Mouse (Mus musculus): ENCODE measurements around the gene Slfn8. TPM values are rescaled to one million over a fixed set of nuclear protein-coding genes. Genes with fewer than 3 reads are reported as not detected.
A peak's percentile ranks its signal among the peaks of the same experiment; 100 is the strongest.

Gene Slfn8
- 0.49 and 0.89 TPM in 2 replicates for polyA plus RNA-seq (2015; fragmentation: Nextera tagmentation; extraction: Ambion mirVana)

GRCm38 (mm10) chr11:83020621-83021020 lies at the start of gene Slfn8:
TSS of gene Slfn8 (minus strand) at chr11:83020810.
- H3K27me3 ChIP-seq (ENCODE audit: control insufficient read depth, insufficient read depth, low read depth, low read length), result no peaks in the 10 kb centered on the region
- H3K4me3 ChIP-seq (ENCODE audit: low read length), result no peak within 1 kb of the TSS
- 54% methylated on average over 5 of the region's 5 CpGs for WGBS
- H3K36me3 ChIP-seq (ENCODE audit: control insufficient read depth, insufficient read depth, low read length), result no peaks in the 10 kb centered on the region
- no peaks in the 10 kb centered on the region for H3K9me3 ChIP-seq (ENCODE audit: control insufficient read depth, low read length)
- H3K4me1 ChIP-seq (replicated peaks; ENCODE audit: control insufficient read depth, insufficient read depth, low read length), result no peaks in the 10 kb centered on the region
- no peak for ATAC-seq (ENCODE audit: low read depth)
- no peak within 1 kb of the TSS for H3K4me2 ChIP-seq (ENCODE audit: low read depth, low read length)
- H3K9ac ChIP-seq (ENCODE audit: low read length), result no peak within 1 kb of the TSS
- no peak within 1 kb of the TSS for H3K27ac ChIP-seq (ENCODE audit: low read length)

DNA sequence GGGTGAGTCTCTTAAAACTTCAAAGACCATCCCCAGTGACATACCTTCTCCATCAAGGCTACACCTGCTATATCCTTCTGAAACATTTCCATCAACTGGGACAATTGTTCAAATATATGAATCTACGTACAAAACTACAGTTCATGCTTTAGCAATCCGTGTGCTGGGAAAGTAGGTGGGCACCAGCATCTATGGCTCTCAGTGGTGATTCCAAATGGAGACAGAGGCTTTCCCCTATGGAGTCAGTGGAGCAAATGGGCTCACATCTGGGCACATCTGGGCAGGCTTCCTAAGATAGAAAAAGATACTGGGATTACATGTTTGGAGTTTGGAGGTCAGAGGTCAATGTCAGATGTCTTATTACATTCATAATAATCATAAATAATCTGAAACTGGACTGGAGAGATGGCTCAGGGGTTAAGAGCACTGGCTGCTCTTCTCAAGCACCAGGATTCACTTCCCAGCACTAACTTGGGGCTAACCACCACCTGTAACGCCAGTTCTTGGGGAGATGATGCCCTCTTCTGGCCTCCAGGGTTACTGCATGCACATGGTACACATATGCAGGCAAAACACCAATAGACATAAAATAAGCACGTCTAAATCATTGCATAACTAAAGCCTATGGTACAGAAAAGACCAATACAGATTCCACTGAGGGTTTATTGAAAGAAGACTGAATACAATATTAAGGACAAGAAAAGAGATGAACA lies 47.5 kb upstream of the Slfn8 start:
- Histone ChIP-seq H3K36me3 (ENCODE audit: control insufficient read depth, insufficient read depth, low read length) (no peaks in the 10 kb centered on the region), H3K4me2 (ENCODE audit: low read depth, low read length) (no peak overlapping the region), H3K4me1 (replicated peaks; ENCODE audit: control insufficient read depth, insufficient read depth, low read length) (no peaks in the 10 kb centered on the region), H3K9ac (ENCODE audit: low read length) (no peak overlapping the region), H3K27me3 (ENCODE audit: control insufficient read depth, insufficient read depth, low read depth, low read length) (no peaks in the 10 kb centered on the region), H3K4me3 (ENCODE audit: low read length) (no peak overlapping the region), H3K27ac (ENCODE audit: low read length) (no peak overlapping the region), H3K9me3 (ENCODE audit: control insufficient read depth, low read length) (no peaks in the 10 kb centered on the region)
- no peak for ATAC-seq (ENCODE audit: low read depth)
- 72% methylated on average over 4 of the region's 4 CpGs for WGBS

GRCm38 (mm10) chr11:83066640-83067531 lies 46.3 kb upstream of the Slfn8 start:
- Histone ChIP-seq H3K4me3 (ENCODE audit: low read length) (no peak overlapping the region; the same call in 1 of the 2 replicates), H3K9me3 (ENCODE audit: control insufficient read depth, low read length) (no peaks in the 10 kb centered on the region), H3K4me1 (replicated peaks; ENCODE audit: control insufficient read depth, insufficient read depth, low read length) (no peaks in the 10 kb centered on the region), H3K36me3 (ENCODE audit: control insufficient read depth, insufficient read depth, low read length) (no peaks in the 10 kb centered on the region), H3K27me3 (ENCODE audit: control insufficient read depth, insufficient read depth, low read depth, low read length) (no peaks in the 10 kb centered on the region), H3K27ac (ENCODE audit: low read length) (no peak overlapping the region), H3K4me2 (ENCODE audit: low read depth, low read length) (no peak overlapping the region), H3K9ac (ENCODE audit: low read length) (no peak overlapping the region)
- WGBS, result 50% methylated on average over 11 of the region's 11 CpGs
- ATAC-seq (ENCODE audit: low read depth), result no peak

DNA sequence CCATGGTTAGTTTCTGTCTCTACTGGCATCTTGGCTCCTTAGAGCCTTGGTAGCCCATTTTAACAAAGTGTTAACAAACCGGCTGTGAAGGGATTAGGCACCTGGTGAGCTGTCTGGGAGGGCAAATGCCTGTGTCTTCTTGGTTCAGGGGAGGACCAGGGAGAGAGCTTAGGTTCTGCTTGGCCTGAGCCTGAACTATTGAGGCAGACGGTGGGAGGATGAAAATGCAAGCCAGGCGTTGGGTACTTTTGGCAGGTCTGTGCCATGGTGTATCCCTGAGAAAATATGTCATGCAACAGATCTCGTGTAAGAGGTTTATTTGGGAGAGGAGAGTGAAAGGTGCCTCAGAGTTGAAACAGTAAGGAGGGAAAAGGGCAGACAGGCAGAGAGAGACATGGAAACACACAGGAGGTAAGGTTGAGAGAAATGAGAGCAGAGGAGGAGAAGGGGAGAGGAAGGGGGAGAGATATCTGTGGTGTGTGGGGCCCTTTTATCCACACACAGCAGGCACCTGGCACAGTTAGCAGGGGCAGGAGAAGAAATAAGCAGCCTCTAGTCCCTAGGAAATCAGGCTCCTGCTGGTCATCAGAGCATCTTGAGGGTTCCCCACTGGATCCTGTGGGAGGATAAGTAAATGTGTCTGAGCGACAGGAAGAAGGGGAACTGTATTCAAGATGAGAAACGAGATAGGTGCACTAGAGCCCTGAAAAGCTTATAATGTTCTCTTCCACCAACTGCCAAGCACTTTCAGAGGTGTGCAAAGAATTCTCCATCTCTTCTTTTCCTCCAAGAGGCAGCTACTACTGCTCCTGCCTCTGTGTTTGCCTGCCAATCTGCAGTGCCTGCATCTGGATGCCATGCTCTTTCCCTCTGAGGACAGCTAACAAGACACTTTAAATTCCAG lies 45.1 kb upstream of the Slfn8 start:
- Histone ChIP-seq H3K27ac (ENCODE audit: low read length) (no peak overlapping the region), H3K4me1 (replicated peaks; ENCODE audit: control insufficient read depth, insufficient read depth, low read length) (no peaks in the 10 kb centered on the region), H3K27me3 (ENCODE audit: control insufficient read depth, insufficient read depth, low read depth, low read length) (no peaks in the 10 kb centered on the region), H3K36me3 (ENCODE audit: control insufficient read depth, insufficient read depth, low read length) (no peaks in the 10 kb centered on the region), H3K9ac (ENCODE audit: low read length) (no peak overlapping the region), H3K9me3 (ENCODE audit: control insufficient read depth, low read length) (no peaks in the 10 kb centered on the region), H3K4me2 (ENCODE audit: low read depth, low read length) (no peak overlapping the region), H3K4me3 (ENCODE audit: low read length) (peak overlapping the region; percentile 6)
- 14% methylated on average over 6 of the region's 6 CpGs for WGBS
- no peak for ATAC-seq (ENCODE audit: low read depth)

GRCm38 (mm10) chr11:83064946-83065345 lies 44.3 kb upstream of the Slfn8 start, which contains the start of gene Slfn2:
TSS of gene Slfn2 (plus strand) at chr11:83065112.
- 88% methylated on average over 2 of the region's 2 CpGs for WGBS

GRCm38 (mm10) chr11:83063941-83064349 lies 43.3 kb upstream of the Slfn8 start:
- no peak overlapping the region for H3K4me2 ChIP-seq (ENCODE audit: low read depth, low read length)
- H3K4me3 ChIP-seq (ENCODE audit: low read length), result no peak overlapping the region

More at GRCm38 (mm10) chr11:83064946-83065345, 44.3 kb upstream of the Slfn8 start, which contains the start of gene Slfn2:
- no peak for ATAC-seq (ENCODE audit: low read depth)
- H3K36me3 ChIP-seq (ENCODE audit: control insufficient read depth, insufficient read depth, low read length), result no peaks in the 10 kb centered on the region
- H3K4me3 ChIP-seq (ENCODE audit: low read length), result peak within 1 kb of the TSS; percentile 6
- H3K9me3 ChIP-seq (ENCODE audit: control insufficient read depth, low read length), result no peaks in the 10 kb centered on the region
- H3K27ac ChIP-seq (ENCODE audit: low read length), result no peak within 1 kb of the TSS
- H3K9ac ChIP-seq (ENCODE audit: low read length), result no peak within 1 kb of the TSS
- H3K27me3 ChIP-seq (ENCODE audit: control insufficient read depth, insufficient read depth, low read depth, low read length), result no peaks in the 10 kb centered on the region
- H3K4me2 ChIP-seq (ENCODE audit: low read depth, low read length), result no peak within 1 kb of the TSS
- no peaks in the 10 kb centered on the region for H3K4me1 ChIP-seq (replicated peaks; ENCODE audit: control insufficient read depth, insufficient read depth, low read length)

GRCm38 (mm10) chr11:83063126-83063525 lies 42.5 kb upstream of the Slfn8 start:
- Histone ChIP-seq H3K9ac (ENCODE audit: low read length) (no peak overlapping the region), H3K27ac (ENCODE audit: low read length) (no peak overlapping the region), H3K27me3 (ENCODE audit: control insufficient read depth, insufficient read depth, low read depth, low read length) (no peaks in the 10 kb centered on the region), H3K4me3 (ENCODE audit: low read length) (no peak overlapping the region), H3K36me3 (ENCODE audit: control insufficient read depth, insufficient read depth, low read length) (no peaks in the 10 kb centered on the region), H3K4me1 (replicated peaks; ENCODE audit: control insufficient read depth, insufficient read depth, low read length) (no peaks in the 10 kb centered on the region), H3K4me2 (ENCODE audit: low read depth, low read length) (no peak overlapping the region), H3K9me3 (ENCODE audit: control insufficient read depth, low read length) (no peaks in the 10 kb centered on the region)
- 46% methylated on average over 4 of the region's 4 CpGs for WGBS
- ATAC-seq (ENCODE audit: low read depth), result no peak

More at GRCm38 (mm10) chr11:83063941-83064349, 43.3 kb upstream of the Slfn8 start:
- no peak overlapping the region for H3K9ac ChIP-seq (ENCODE audit: low read length)
- H3K27ac ChIP-seq (ENCODE audit: low read length), result no peak overlapping the region
- H3K27me3 ChIP-seq (ENCODE audit: control insufficient read depth, insufficient read depth, low read depth, low read length), result no peaks in the 10 kb centered on the region
- H3K36me3 ChIP-seq (ENCODE audit: control insufficient read depth, insufficient read depth, low read length), result no peaks in the 10 kb centered on the region
- H3K4me1 ChIP-seq (replicated peaks; ENCODE audit: control insufficient read depth, insufficient read depth, low read length), result no peaks in the 10 kb centered on the region
- no peaks in the 10 kb centered on the region for H3K9me3 ChIP-seq (ENCODE audit: control insufficient read depth, low read length)
- no peak for ATAC-seq (ENCODE audit: low read depth)
- WGBS, result 45% methylated on average over 3 of the region's 3 CpGs

GRCm38 (mm10) chr11:83061806-83062205 lies 41.2 kb upstream of the Slfn8 start:
- Histone ChIP-seq H3K4me1 (replicated peaks; ENCODE audit: control insufficient read depth, insufficient read depth, low read length) (no peaks in the 10 kb centered on the region), H3K27ac (ENCODE audit: low read length) (no peak overlapping the region), H3K9me3 (ENCODE audit: control insufficient read depth, low read length) (no peaks in the 10 kb centered on the region), H3K27me3 (ENCODE audit: control insufficient read depth, insufficient read depth, low read depth, low read length) (no peaks in the 10 kb centered on the region), H3K4me3 (ENCODE audit: low read length) (no peak overlapping the region), H3K9ac (ENCODE audit: low read length) (no peak overlapping the region), H3K36me3 (ENCODE audit: control insufficient read depth, insufficient read depth, low read length) (no peaks in the 10 kb centered on the region), H3K4me2 (ENCODE audit: low read depth, low read length) (no peak overlapping the region)
- no peak for ATAC-seq (ENCODE audit: low read depth)
- WGBS, result 82% methylated on average over 7 of the region's 7 CpGs
